Mouse (Mus musculus): Measurements from ENCODE around the gene Fto.

Fto gene

GRCm38 (mm10) chr8:91359511-91359910, 46.2 kb downstream of the Fto start:
- no peak for DNase-seq

- DNase-seq, result no peak
These were observed 47.5 kb downstream of the Fto start for GRCm38 (mm10) chr8:91360644-91361357.

- no peak for DNase-seq
These were observed 50.0 kb downstream of the Fto start for GRCm38 (mm10) chr8:91363272-91363860.

GRCm38 (mm10) chr8:91364216-91364615, 50.9 kb downstream of the Fto start:
- no peak for DNase-seq

GRCm38 (mm10) chr8:91365804-91366203, 52.5 kb downstream of the Fto start:
- DNase-seq, result no peak

GRCm38 (mm10) chr8:91370899-91371298, 57.6 kb downstream of the Fto start:
- DNase-seq, result no peak

- DNase-seq, result no peak
These were observed 58.7 kb downstream of the Fto start for GRCm38 (mm10) chr8:91371995-91372394.

- DNase-seq, result no peak
These were observed 59.7 kb downstream of the Fto start for GRCm38 (mm10) chr8:91372780-91373577.

- no peak for DNase-seq
These were observed 62.0 kb downstream of the Fto start for GRCm38 (mm10) chr8:91375054-91375938.

GRCm38 (mm10) chr8:91376785-91377184, 63.5 kb downstream of the Fto start:
- DNase-seq, result no peak

- DNase-seq, result no peak
These were observed 64.0 kb downstream of the Fto start for GRCm38 (mm10) chr8:91377275-91377674.

GRCm38 (mm10) chr8:91378846-91379499, 65.6 kb downstream of the Fto start:
- DNase-seq, result peak; percentile 83

- no peak for DNase-seq
These were observed 67.6 kb downstream of the Fto start for GRCm38 (mm10) chr8:91380796-91381542.

GRCm38 (mm10) chr8:91381543-91382106, 68.3 kb downstream of the Fto start:
- DNase-seq, result no peak

GRCm38 (mm10) chr8:91383210-91383609, 69.9 kb downstream of the Fto start:
- DNase-seq, result no peak

- DNase-seq, result no peak
These were observed 70.5 kb downstream of the Fto start for GRCm38 (mm10) chr8:91383811-91384210.

GRCm38 (mm10) chr8:91384389-91384788, 71.1 kb downstream of the Fto start:
- no peak for DNase-seq

- DNase-seq, result no peak
These were observed 72.5 kb downstream of the Fto start for GRCm38 (mm10) chr8:91385808-91386207.

GRCm38 (mm10) chr8:91390369-91391020, 77.2 kb downstream of the Fto start:
- DNase-seq, result no peak

- DNase-seq, result no peak
These were observed 78.9 kb downstream of the Fto start for GRCm38 (mm10) chr8:91392261-91392660.

Measured in right cerebral cortex, postnatal 14 days (tissue).